Mouse (Mus musculus): ENCODE results near the gene Fam178b.

Gene Fam178b

DNA sequence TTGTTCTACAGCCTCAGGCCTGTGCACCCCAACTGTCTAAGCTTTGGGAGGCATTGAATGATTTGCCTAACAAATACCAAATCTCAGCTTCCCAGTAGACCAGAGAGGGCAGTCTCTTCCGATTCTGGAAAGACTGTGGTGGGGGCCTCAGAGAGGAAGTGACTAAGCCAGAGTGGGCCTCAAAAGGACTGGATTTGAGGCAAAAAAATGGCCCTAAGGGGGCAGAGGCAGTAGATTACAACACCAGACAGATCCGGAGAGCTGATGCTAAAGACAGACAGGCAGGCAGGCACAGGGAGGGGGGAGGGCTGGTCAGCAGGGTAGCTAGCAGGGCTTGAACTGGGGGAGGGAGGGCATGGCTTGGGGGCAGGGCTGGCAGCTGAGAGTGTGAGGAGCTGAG, 116.6 kb downstream of the Fam178b start:
- DNase-seq (ENCODE audit: low spot score in 2 of 2): no peak

DNA sequence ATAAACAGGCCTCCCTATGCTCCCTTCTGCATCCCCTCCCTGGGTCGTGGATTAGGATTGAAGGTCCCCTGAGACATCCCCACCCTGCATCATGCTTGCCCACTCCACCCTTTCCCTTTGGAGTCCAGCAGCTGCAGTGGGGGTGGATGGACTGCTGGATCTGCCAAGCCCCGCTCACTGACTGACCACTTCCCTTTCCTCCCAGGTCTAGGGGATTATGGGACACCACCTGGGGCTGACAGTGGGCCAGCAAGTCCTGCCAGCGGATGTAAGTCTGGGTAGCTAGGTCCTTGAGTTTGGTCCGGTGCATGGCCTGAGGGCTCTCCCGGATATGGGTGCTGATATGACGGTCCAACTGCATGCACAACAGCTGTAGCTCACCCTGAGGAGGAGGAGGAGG, 118.9 kb downstream of the Fam178b start:
- DNase-seq (ENCODE audit: low spot score in 2 of 2): no peak

DNA sequence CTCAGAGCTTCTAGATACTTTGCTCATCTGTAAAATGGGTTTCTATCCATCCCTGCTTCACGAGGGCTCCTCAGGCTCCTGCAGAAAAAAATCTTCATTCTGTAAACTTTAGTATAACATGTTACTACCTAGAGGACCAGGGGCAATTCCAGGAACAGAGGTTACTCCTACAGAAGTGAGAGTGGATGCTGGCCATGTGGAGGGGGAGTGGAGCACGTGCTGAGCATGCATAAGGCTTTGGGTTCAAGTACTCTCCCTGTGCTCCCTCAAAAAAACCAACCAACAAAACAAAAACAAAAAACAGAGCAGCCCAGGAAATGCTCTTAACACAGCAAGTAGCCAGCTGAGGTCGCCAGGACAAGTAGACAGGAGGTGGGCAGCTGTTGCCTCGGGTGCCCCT, 119.4 kb downstream of the Fam178b start:
- no peak for DNase-seq (ENCODE audit: low spot score in 2 of 2)

DNA sequence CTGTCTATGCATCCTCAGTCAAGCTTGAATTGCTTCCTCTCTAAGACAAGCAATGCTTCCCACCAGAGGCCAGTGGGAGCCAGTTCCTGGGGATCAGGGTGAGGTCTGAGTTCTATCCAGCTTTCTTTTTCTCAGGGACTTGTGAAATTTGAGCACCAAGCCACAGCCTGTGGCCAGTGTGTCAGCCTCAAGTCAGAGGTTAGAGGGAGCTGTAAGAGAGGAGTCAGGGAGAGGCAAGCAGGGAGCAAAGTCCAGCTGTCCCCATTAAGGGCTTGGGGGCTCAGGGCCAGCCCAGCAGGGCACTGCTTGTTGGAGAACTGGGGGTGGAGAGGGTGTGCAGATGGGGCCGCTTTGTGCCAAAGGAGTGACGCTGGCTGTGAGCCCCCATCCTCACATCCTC, 119.8 kb downstream of the Fam178b start:
- DNase-seq (ENCODE audit: low spot score in 2 of 2): no peak

DNA sequence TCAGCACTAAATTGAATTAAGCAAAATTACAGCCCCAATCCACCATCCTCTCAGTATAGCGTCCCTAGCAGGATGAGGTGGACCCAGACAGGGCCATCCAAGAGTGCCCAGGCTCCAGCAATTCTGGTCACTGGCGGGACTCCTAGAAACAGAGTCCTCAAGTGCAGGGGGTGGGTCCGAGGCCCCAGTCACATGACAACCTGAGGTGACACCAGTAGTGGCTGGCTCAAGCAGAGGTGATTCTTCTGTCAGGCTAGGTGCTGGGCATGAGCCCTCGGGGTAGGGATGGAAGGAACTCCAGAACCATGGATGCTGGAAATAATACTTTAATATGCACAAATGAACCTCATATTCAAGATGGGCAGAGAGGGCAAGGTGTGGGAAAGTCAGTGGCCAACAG, 120.6 kb downstream of the Fam178b start:
- DNase-seq (ENCODE audit: low spot score in 2 of 2): no peak

DNA sequence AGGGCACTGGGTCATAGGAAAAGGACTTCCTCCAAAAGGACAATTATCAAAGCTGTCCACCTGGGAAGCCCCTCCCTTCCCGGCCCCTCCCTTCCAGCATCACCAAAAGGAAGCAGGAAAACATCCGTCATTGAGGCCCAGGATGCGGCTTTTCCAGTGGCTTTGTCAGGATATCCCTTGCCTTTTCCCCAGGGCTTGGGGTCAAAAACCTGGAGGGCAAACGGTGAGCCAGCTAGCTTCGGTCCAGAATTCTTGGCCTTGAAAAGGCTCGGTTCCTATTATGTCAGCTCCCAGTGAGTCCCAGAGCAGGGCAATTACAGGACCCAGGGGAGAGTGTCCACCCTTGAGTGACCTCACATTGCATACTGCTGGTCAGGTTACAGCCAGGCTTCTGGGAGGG, 122.1 kb downstream of the Fam178b start:
- DNase-seq (ENCODE audit: low spot score in 2 of 2): no peak

DNA sequence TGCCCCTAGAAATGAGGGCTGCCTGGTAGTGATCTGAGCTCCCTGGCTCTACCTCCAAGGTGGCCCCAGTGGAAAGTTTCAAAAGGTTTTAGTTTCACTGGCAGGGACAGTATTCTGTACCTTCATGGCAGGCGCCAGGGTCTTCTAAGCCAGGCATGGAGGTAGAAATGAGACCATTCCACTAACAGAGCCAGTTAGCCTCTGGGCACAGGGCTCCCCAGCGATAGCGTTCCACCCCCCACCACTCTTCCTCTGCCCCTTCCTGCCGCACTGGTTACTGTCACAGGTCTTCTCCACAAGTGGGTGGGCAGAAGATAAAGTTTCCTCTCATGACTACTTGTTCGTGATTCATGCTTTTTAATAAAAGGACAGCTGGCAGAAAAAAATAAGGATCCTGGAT, 123.1 kb downstream of the Fam178b start:
- DNase-seq (ENCODE audit: low spot score in 2 of 2): no peak

DNA sequence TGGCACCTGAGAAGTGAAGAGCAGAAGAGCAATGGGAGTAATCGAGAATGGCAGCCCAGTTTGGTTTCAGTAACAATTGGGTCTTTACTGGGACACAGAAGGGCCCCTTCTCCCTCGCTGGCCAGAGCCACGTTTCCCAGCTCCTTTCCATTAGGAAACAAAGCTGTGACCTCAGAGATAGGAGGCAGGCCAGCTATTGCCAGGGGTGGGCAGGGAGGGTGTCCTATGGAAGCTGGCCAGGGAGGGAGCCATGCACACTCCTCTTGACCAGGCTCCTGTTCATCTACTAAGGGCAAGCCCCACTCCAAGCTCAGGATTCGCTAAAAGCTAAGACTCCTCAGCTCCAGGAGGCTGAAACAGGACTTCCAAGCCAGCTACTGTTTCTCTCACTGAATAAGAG, 123.7 kb downstream of the Fam178b start:
- no peak for DNase-seq (ENCODE audit: low spot score in 2 of 2)

DNA sequence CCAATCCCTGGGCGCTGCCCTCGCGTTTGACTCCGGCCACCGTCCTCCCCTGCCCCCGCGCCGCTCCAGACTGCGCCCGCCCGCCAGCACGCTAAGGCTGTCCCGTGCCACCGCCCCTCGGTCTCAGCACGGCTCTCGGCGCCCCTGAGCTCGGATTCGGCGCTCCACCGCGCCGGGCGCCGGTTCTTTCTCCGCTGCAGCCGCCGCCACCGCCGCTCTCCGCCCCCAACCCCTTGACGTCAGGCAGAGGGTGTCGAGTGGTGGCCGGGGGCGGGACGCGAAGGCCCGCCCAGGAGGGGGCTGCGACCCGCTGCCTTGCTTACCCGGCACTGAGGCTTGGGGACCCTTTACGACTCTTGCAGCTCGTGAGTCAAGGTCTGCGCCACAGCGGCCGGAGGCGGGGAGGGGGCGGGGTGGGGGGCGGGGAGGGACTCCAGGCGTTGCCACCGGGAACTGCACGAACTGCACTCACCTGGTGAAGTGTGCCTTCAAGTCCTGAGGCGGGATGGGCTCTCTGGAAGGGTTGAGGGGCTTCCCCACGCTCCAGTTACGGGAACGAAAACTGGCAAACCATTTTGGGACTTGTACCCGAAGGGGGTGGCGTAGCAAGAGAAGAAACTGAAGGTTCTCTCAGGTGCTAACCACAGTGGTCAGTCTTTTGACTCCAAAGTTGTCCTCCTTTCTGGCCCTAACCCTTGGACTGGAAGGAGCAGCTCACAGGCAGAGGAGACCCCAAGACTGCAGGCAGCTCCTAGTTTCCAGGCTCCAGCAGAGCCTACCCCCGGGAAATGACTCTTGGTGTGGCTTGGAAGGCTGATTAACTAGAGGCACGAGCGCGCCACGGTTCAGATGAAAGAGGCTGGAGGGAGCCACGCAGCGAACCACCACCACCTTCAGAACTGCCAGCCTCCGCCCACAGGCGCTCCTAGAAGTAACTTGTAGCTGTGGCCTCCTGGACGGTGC, 124.7 kb downstream of the Fam178b start, which contains the start of gene Sema4c:
TSS of gene Sema4c (minus strand) at position 319 of the 963 bp plus-strand sequence.
- peak; percentile 53 to 66 for DNase-seq (ENCODE audit: low spot score in 2 of 2)

DNA sequence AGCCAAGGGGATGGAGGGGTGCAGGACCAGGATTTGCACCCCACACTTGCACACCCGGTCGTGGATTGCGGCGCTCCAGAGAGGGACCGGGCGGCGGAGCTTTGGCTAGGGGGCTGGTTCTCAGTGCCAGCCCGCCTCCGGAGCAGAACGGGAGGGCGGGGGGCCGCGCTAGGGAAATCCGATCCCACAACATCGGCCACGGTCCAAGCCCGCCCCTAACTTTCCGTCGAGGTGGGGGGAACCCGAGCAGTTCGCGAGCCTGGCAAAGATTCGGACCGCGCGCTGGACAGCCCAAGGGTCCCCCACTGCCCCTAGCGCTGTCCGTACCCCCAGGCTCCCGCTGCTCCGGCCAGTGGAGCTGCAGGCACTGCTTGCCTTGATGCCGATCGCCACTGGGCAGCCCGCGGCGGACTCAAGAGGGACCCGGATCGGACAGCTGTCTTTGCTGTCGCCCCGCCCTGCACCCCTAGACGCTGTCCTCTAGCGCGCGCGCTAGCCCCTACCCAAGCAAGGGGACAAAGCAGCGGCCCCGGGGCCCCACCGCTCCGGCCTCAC, 125.4 kb downstream of the Fam178b start:
- DNase-seq (ENCODE audit: low spot score in 2 of 2): peak; percentile 42 to 58

DNA sequence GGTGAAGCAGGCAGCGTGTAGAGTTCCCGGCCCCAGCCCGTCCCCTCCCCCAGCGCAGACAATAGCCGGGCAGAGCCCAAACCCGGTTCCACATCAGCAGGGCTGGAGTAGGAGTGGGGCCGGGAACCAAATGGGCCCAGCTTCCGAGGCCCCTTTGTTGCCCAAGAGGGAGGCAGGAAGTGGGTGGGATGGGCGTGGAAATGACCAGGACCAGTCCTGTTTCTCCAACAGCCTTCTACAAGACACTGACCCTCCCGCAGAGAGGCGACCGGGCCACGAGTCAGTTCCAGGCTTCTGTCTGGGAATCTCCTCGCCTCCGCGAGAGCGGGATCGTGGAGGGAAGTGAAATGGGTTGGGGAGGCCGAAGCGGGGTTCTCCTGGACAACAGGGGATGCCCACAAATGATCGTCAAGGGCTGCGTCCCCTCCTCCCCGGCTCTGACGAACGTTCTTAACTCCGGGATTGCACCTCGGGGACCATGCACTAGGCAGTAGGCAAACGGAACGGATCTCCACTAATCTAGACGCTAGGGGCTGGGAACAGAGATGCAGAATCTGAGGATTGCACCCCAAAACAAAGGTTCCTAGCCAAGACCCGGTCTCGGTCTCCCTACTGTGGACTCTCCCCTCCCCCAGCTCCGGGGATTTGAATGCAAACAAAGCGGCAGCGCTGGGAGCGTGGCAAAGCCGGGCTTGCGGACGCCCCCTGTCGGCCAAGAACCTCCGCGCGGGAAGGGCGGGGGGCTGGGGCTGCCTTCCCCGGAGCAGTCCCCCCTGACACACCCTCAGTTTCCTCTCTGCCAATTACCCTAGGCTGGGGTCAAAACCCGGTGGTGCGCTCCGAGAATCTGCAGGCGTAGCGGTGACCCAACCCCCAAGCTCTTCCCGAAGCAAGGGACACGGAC, 126.2 kb downstream of the Fam178b start:
- DNase-seq (ENCODE audit: low spot score in 2 of 2): peak; percentile 79 to 87

DNA sequence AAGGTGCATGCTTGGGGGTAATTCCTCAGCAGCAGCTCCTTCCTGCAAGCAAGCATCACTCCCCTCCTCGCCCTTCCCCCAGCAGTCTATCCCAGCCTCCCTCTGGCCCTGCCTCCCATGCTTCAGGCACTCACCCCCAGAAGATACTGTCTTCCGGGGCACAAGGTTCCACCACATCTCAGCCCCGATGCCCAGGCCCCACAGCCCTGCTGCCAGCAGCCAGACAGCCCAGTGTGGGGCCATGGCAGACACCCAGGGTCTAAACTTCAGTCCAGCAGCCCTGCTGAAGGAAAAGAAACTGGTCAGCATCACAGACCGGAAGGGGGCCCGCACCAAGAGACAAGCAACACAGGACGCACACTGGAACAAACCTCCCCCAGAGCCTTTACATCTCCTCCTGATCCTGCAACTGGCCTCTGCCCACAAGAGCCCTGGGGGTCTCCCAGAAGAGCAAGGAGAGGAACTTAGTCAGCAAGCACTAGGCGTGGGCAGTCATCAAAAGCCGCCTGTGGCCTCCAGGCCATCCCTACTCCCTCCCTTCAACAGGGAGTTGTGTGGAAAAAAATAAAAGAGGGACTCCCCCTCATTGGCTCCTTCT, 127.1 kb downstream of the Fam178b start:
- DNase-seq (ENCODE audit: low spot score in 2 of 2): no peak

DNA sequence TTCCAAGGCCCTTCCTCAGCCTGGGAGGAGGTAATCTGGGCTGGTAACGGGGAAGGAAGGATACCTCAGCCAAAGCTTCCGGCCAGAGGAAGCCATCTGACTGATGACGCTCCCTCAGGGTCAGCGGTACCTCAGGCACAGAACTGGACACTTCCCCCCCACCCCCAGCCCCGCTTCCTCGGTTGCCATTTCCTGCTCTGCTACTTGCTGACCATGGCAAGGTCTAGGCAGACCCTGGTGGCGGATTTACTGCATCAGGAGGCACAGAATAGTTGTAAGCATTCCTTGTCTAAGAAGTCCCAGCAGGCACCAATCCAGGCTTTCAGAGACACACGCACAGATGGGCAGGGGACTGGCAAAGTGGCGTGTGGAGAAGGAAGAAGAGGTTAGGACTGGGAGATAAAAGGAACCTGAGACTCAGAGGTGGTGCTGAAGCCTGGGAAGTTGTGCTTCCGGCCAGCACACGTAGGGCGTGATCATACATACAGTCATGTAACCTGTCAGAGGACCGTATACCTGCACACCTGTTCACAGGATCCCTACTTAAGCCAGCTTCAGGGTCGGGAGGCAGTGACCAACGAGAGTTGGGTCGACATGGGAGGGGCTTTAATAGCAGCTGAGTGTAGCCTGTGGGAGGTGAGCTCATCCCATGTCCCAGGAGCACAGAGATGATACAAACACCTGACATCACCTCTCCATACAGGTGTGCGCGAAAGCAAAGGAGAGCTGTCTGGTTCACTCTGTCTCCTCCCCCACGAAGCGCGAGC, 128.2 kb downstream of the Fam178b start:
- DNase-seq (ENCODE audit: low spot score in 2 of 2): no peak

DNA sequence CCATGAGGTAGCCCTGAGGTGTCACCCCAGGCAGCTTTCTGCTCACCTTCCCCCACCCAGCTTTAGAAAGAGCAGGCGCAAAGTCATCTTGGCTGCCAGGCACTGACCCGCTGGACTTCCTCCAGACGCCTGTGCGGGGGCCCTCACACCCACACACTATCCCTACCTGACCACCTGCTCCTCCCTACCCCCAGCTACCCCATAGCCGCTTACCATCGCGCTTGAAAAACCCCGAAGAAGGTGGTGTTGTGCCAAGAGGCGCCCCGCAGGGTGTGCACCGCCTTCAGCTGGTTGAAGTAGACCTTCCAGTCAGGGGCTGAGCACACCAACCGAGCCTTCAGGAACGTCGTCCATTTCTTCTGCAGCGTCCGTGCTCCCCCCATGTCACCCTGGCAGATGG, 130.5 kb downstream of the Fam178b start:
- DNase-seq (ENCODE audit: low spot score in 2 of 2): no peak

DNA sequence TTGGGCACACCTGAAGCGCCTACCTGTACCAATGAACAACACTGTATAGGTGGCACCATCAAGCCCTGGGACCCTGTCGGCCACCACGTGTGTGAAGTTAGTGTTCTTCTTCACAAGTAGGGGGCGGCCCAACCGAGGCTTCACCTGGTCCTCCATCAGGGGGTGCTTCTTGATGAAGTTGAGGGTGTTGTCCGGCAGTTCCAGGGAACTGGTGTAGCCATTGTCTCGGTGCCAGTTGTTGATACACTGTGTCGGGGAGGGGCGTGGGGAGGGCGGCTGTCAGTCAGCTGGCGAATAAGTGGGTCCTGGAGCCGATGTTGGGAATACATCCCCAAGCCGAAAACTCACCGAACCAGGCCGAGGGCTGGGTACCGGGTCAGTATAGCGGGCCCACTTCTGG, 131.1 kb downstream of the Fam178b start:
- no peak for DNase-seq (ENCODE audit: low spot score in 2 of 2)

DNA sequence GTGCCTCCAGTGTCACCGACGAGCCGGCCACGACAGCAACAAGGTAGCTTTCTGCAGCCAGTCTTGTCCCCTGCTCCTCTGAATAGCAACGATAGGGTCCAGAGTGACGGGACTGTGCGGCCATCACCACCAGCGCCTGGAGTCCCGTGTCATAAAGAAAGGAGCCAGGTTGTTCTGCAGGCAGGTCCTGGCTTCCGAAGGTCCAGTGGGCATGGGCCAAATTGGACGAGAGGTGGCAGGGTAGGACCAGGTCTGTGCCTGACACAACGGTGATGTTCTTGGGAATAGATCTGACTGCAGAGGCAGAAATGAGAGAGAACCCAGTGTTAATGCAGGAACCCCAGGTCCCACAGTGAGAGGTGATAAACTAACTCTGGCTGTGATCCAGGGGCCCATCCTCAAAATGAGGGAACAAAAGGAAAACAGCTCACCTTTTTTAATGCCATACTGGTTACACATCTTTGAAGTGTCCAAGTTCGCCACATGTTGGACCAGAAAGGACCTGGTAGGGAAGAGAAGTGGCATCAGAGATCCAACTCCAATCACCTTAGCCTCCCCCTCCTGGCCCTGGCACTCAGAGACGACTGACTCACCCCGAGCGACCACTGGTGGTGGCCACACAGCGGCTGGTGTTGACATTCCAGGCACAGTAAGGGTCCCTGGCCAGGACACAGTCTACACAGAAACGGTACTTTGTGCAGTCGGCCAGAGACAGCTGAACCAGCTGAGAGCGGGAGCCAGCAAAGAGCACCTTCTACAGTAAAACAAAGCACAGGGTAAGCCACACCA, 132.7 kb downstream of the Fam178b start:
- no peak for DNase-seq (ENCODE audit: low spot score in 2 of 2)

DNA sequence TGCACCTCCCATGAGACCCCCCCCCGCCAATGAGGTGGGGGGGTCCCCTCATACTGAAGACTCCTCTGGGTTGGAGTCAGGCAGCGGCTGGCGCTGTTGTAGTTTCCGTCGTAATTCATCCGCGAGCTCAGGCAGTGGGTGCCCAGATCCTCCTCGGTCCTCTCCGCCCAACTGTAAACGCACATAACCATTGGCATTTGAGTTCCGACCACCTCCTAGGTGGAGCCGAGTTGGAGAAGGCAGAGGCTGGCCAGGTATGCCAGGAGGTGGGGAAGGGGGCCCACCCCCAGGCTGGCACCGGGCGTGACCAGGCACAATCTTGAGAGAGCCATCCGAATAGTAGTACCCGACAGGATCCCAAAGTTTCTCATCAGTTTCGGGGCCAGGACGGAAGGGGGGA, 133.5 kb downstream of the Fam178b start:
- DNase-seq (ENCODE audit: low spot score in 2 of 2): no peak

DNA sequence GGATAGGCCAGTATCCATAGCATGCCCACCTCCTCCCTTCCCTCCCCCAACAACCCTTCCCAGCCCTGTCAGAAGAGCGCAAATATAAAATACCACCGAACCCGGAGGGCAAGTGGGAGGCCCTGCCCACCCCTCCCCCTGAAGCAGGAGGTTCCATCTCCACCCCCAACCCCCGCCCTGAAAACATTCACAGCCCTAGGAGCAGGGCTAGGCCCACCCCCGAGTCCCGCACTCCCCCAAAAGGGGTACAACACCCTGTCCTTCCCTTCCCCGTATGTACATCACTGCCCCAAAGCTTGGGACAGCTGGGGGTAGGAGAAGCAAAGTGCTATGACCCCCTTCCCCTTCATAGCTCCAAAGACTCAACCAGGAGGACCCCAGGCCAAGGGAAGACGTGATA, 134.2 kb downstream of the Fam178b start:
- no peak for DNase-seq (ENCODE audit: low spot score in 2 of 2)

DNA sequence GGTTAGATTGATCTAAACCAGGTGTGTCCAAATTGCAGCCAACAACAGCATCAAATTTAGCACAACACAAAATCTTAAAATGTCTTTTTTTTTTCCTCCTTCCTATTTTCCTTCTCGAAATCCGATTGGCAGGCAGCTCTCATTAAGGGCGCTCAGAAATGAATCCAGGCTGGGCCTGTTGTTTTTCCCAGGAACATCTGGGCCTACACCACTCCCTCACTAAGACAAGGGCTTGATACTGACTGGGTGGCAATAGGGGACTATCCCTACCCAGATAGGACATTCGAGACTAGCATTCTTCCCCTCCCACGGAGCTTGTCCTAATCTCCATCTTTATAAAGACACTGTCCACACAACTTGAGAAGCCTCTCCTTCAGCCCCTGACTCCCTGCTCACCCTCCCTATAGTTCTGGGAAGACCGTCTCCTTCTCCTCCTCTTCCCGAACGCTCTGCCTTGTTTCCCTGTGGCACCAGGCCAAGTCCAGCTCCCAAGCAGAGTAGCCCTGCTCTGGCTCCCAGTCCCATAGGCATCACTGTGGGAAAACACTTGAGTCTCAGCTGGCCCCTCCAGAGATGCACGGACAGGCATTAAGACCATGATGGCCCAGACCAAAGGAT, 134.9 kb downstream of the Fam178b start:
- DNase-seq (ENCODE audit: low spot score in 2 of 2): no peak
